Mouse (Mus musculus) heart, embryonic 14.5 days (tissue): ENCODE measurements around the gene Olfr669. TPM values are rescaled to one million over a fixed set of nuclear protein-coding genes. Genes with fewer than 3 reads are reported as not detected.
"Not testable (repeated sequence)": the region's sequence is repeated elsewhere in the genome, so short reads cannot be mapped to it uniquely, and the experiment has no call there.

Experiments used
- ATAC-seq: fragments of 200-750 bp; cut with Nextera tagmentation; 2 replicates; pipeline ENCODE4 v1.8.0; 2017; ENCODE audit warnings: low read depth, moderate TSS enrichment; ENCODE audit not compliant: insufficient number of reproducible peaks, insufficient read depth, low FRiP score
- H3K27ac ChIP-seq, 2 experiments: fragments of 200-500 bp in 1 of 2; fragments of 300-500 bp in 1 of 2; sonication (generic) in 1 of 2; replicated peaks in 1 of 2; 2 replicates each; pipeline ENCODE4 v1.5.1; 2012 to 2014; ENCODE audit warnings: low read depth in 2 of 2, low read length in 2 of 2, control low read depth in 1 of 2, mild to moderate bottlenecking in 1 of 2, mixed read lengths in 1 of 2; ENCODE audit not compliant: control insufficient read depth in 1 of 2, insufficient read depth in 1 of 2
- H3K27me3 ChIP-seq: fragments of 300-500 bp; sonication (generic); 2 replicates; pipeline ENCODE4 v1.6.1; 2014; ENCODE audit warnings: mild to moderate bottlenecking, low read length, control low read depth; ENCODE audit not compliant: control insufficient read depth, insufficient read depth
- H3K36me3 ChIP-seq: fragments of 300-500 bp; sonication (generic); 2 replicates; pipeline ENCODE4 v1.6.1; 2014; ENCODE audit warnings: mild to moderate bottlenecking, control low read depth, low read length, mixed read lengths; ENCODE audit not compliant: control insufficient read depth, insufficient read depth
- H3K4me1 ChIP-seq, 2 experiments: fragments of 200-500 bp in 1 of 2; fragments of 300-500 bp in 1 of 2; sonication (generic) in 1 of 2; 2 replicates each; pipeline ENCODE4 v1.6.1; 2012 to 2014; ENCODE audit warnings: low read length in 2 of 2, control low read depth in 1 of 2, mixed read lengths in 1 of 2; ENCODE audit not compliant: control insufficient read depth in 2 of 2, insufficient read depth in 2 of 2
- H3K4me2 ChIP-seq: fragments of 300-500 bp; sonication (generic); 2 replicates; pipeline ENCODE4 v1.6.1; 2014; ENCODE audit warnings: mild to moderate bottlenecking, low read length
- H3K4me3 ChIP-seq, 2 experiments: fragments of 200-500 bp in 1 of 2; fragments of 300-500 bp in 1 of 2; sonication (generic) in 1 of 2; 2 replicates each; pipeline ENCODE4 v1.5.1; 2012 to 2014; ENCODE audit warnings: low read length in 2 of 2, mild to moderate bottlenecking in 2 of 2, control low read depth in 1 of 2, low read depth in 1 of 2, moderate library complexity in 1 of 2; ENCODE audit not compliant: control insufficient read depth in 1 of 2, insufficient read depth in 1 of 2
- H3K9ac ChIP-seq: fragments of 300-500 bp; sonication (generic); 2 replicates; pipeline ENCODE4 v1.6.1; 2014; ENCODE audit warnings: mild to moderate bottlenecking, low read length
- H3K9me3 ChIP-seq: fragments of 300-500 bp; sonication (generic); 2 replicates; pipeline ENCODE4 v1.6.1; 2016; ENCODE audit warnings: low read length, control low read depth; ENCODE audit not compliant: control insufficient read depth
- WGBS: fragments of 180-500 bp; shearing (Covaris S2); extraction: QIAGEN DNeasy Blood & Tissue Kit; methylation state at CpG from one replicate; pipeline ENCODE4 v1.1.7; 2014; 5-methylcytosine and 5-hydroxymethylcytosine counted together
- polyA plus RNA-seq: library from polyadenylated mRNA; unstranded; fragments of >200 nt; fragmentation: Nextera tagmentation; extraction: Ambion mirVana; gene quantifications from 2 replicates; pipeline ENCODE4 v1.2.1, GENCODE M21; 2014

Gene Olfr669
- polyA plus RNA-seq, result not detected in 2 replicates

DNA sequence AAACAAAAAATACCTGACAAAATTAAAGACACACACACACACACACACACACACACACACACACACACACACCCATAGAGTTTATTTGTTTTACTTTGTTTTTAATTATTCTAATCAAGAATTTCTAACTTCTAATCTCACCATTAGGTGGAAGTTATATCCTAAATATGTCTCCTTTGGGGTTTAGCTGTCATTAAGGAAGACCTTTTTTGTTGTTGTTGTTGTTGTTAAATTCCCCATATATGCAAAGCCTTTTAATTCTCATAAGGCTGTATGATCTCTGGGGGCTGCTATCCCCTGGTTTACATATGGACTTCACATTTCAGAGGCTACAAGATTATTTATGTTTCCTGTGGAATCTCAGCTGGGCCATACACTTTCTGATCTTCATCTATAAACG lies at the start of gene Olfr669:
Gene Olfr669, plus strand, starts transcription at position 301 of the 400 bp plus-strand sequence.
- H3K9ac ChIP-seq, result no peak within 1 kb of the TSS
- WGBS, result 76% methylated on average over 1 of the region's 1 CpGs

DNA sequence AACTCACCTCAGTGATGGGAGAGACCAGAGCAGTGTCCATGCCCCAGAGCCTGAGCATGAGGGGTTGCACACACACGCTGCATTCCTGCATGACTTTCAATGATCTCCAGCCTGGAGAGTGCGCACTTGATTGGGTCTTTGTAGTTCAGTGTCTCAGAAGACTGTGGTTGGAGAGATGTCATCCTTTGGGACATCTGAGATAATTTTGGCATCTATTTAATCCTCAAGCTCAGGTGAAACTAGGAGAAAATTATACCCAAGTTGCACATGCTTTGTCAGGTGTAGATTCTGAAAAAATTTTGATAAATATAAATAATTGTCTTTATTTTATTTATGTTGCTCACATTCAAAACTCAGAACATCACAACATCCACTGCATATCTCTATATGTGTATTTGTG lies 38.2 kb upstream of the Olfr669 start, which contains the start of gene Olfr666:
Gene Olfr666, minus strand, starts transcription at position 101 of the 400 bp plus-strand sequence.
- no peak within 1 kb of the TSS for H3K4me2 ChIP-seq
- no peak within 1 kb of the TSS for H3K9ac ChIP-seq
- no peak within 1 kb of the TSS for H3K27ac ChIP-seq
- H3K36me3 ChIP-seq, result no peaks in the 10 kb centered on the region
- ATAC-seq, result no peak
- H3K4me3 ChIP-seq, result no peak within 1 kb of the TSS
- 85% methylated on average over 2 of the region's 2 CpGs for WGBS
- no peaks in the 10 kb centered on the region for H3K9me3 ChIP-seq
- no peaks in the 10 kb centered on the region for H3K4me1 ChIP-seq
- no peaks in the 10 kb centered on the region for H3K27me3 ChIP-seq

More for the DNA sequence above, at the start of gene Olfr669:
- no peaks in the 10 kb centered on the region for H3K9me3 ChIP-seq
- ATAC-seq, result no peak
- no peak within 1 kb of the TSS for H3K4me3 ChIP-seq
- no peaks in the 10 kb centered on the region for H3K27me3 ChIP-seq
- no peak within 1 kb of the TSS for H3K4me2 ChIP-seq
- no peaks in the 10 kb centered on the region for H3K4me1 ChIP-seq
- no peaks in the 10 kb centered on the region for H3K36me3 ChIP-seq
- no peak within 1 kb of the TSS for H3K27ac ChIP-seq

DNA sequence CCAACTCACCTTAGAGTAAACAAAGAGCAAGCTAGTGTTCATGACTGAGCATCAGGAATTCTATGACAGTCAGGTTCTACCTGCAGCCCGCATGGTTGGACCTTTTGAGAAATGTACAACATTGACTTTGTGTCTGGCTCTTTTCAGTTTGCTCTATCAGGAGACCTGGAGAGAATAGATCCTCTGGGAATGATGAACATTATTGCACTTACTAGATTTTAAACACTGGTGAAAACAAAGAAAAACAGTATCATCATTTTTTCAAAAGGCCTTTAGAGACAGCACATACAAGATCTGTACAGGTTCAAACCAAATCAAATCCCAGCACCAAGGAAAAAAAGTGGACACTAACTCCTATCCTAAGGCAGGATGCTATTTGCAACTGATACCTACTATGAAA lies 12.7 kb upstream of the Olfr669 start, which contains the start of gene Olfr667:
Gene Olfr667, minus strand, starts transcription at position 101 of the 400 bp plus-strand sequence.
- Histone ChIP-seq H3K4me1 (no peaks in the 10 kb centered on the region), H3K27ac (no peak within 1 kb of the TSS), H3K9me3 (no peaks in the 10 kb centered on the region), H3K36me3 (no peaks in the 10 kb centered on the region), H3K4me2 (no peak within 1 kb of the TSS), H3K27me3 (no peaks in the 10 kb centered on the region), H3K9ac (no peak within 1 kb of the TSS), H3K4me3 (no peak within 1 kb of the TSS)
- WGBS, result 69% methylated on average over 1 of the region's 1 CpGs
- no peak for ATAC-seq

DNA sequence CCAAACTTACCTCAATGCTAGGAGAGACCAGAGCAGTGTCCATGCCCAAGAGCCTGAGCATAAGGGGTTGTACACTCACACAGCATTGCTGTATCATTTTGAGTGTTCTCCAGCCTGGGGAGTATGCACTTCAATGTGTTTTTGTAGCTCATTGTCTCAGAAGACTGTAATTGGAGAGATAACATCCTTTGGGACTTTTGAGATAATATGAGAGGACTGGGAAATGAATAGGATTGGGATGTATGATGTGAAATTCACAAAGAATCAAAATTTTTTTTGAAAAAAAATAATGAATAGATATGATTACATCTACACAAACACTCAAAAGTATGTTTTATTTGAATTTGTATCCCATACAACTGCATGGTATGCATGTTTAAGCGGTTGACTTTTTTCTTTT lies 6.1 kb upstream of the Olfr669 start, which contains the start of gene Olfr668:
Gene Olfr668, minus strand, starts transcription at position 101 of the 400 bp plus-strand sequence.
- Histone ChIP-seq H3K27ac (no peak within 1 kb of the TSS), H3K27me3 (no peaks in the 10 kb centered on the region), H3K4me2 (no peak within 1 kb of the TSS), H3K4me1 (no peaks in the 10 kb centered on the region), H3K36me3 (no peaks in the 10 kb centered on the region), H3K9ac (no peak within 1 kb of the TSS), H3K4me3 (no peak within 1 kb of the TSS), H3K9me3 (no peaks in the 10 kb centered on the region)
- no peak for ATAC-seq
- 63% methylated on average over 1 of the region's 1 CpGs for WGBS

DNA sequence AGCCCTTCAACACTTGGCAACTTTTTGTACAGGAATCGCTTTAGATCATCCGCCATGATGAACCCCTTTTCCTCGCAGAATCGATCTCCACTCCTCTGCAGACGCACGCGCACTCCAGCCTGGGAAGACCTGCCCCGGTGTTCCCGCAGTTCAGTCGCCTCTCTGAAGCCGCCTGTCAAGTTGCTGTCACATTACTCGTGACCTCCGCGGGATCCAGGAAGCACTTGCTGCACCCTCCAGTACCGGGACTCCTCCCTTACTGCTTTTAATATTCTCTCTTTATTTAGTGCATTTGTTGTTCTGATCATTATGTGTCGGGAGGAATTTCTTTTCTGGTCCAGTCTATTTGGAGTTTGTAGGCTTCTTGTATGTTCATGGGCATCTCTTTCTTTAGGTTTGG lies 16.2 kb downstream of the Olfr669 start:
- H3K27ac ChIP-seq, H3K4me2 ChIP-seq, H3K9me3 ChIP-seq, ATAC-seq, H3K4me3 ChIP-seq, H3K4me1 ChIP-seq, H3K27me3 ChIP-seq, H3K9ac ChIP-seq, H3K36me3 ChIP-seq: not testable (repeated sequence)
- WGBS, result 86% methylated on average over 16 of the region's 16 CpGs

DNA sequence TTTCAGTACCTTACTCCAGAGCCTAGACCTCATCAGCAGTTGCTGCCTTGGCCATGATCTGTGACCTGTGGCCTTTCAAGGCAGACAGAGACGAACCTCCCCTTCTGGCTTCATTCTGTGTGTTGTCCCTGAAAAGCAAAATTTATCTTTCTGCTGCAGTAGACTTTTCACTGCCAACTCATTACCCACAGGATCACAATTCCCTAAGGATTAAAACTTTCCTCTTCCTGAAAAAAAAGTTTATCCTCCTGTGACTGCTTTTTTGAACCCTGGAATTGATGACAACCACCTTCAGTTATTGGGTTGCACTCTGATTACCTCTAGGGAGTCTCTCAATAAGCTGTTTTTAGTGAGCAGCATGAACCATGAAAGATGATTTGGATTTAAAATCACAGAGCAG lies 28.5 kb downstream of the Olfr669 start, which contains the start of gene Olfr670:
Gene Olfr670, minus strand, starts transcription at position 101 of the 400 bp plus-strand sequence.
- WGBS, result 39% methylated on average over 1 of the region's 1 CpGs
- ATAC-seq, result no peak

DNA sequence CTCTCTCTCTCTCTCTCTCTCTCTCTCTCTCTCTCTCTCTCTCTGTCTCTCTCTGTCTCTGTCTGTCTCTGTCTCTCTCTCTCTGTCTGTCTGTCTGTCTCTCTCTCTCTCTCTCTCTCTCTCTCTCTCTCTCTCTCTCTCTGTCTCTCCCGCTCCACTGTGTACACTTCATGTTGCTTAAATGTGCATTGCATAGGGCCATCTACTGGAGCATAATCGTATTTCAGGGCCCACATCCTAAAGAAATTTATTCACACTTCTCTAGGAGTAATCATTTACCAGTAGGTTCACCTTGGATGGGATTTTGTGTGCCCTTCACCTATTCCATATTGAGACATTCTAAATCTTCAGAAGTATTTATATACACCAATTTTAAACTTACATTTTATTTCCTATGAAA lies 38.5 kb downstream of the Olfr669 start:
- not testable (repeated sequence) for ATAC-seq, H3K9me3 ChIP-seq

More for the DNA sequence above, 28.5 kb downstream of the Olfr669 start, which contains the start of gene Olfr670:
- Histone ChIP-seq H3K9ac (no peak within 1 kb of the TSS), H3K27ac (no peak within 1 kb of the TSS), H3K27me3 (no peaks in the 10 kb centered on the region), H3K4me2 (no peak within 1 kb of the TSS), H3K4me1 (no peaks in the 10 kb centered on the region), H3K9me3 (no peaks in the 10 kb centered on the region), H3K36me3 (no peaks in the 10 kb centered on the region), H3K4me3 (no peak within 1 kb of the TSS)

DNA sequence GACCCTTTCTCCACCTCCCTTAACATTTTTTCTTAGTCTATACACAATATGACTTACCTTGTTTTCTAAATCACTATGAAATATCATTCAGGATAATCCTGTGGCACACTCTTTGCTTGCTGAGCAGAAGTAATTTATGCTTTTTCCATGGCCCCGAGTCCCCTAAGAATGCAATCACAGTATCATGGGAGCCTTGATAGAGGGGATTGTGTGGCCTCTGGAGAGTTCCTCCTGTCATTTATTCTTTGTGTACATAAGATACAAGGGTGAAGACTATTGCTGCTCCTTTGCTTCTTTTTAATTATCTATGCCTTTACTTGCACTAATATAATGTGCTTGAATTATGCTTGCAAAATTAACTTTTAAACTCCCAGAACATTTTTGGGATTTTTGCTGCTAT lies 45.0 kb downstream of the Olfr669 start, which contains the start of gene Olfr671:
Gene Olfr671, minus strand, starts transcription at position 101 of the 400 bp plus-strand sequence.
- no peak within 1 kb of the TSS for H3K9ac ChIP-seq
- WGBS, result 58% methylated on average over 1 of the region's 1 CpGs
- no peak within 1 kb of the TSS for H3K27ac ChIP-seq
- H3K9me3 ChIP-seq, result 0 out of 2 replicates have a peak, but pooled peaks cover 4% of the 10 kb centered on the region
- no peaks in the 10 kb centered on the region for H3K36me3 ChIP-seq
- H3K4me2 ChIP-seq, result no peak within 1 kb of the TSS
- ATAC-seq, result no peak
- no peak within 1 kb of the TSS for H3K4me3 ChIP-seq
- H3K27me3 ChIP-seq, result no peaks in the 10 kb centered on the region
- no peaks in the 10 kb centered on the region for H3K4me1 ChIP-seq

More for the DNA sequence above, 38.5 kb downstream of the Olfr669 start:
- not testable (repeated sequence) for H3K27me3 ChIP-seq, H3K4me3 ChIP-seq, H3K27ac ChIP-seq, H3K4me2 ChIP-seq, H3K4me1 ChIP-seq, H3K9ac ChIP-seq, H3K36me3 ChIP-seq
- 64% methylated on average over 2 of the region's 2 CpGs for WGBS
